Mouse (Mus musculus): ENCODE measurements around the gene Dclk1. TPM values are rescaled to one million over a fixed set of nuclear protein-coding genes. Genes with fewer than 3 reads are reported as not detected.

The Dclk1 gene
- polyA plus RNA-seq, 1 experiment = 70.4 TPM

DNA sequence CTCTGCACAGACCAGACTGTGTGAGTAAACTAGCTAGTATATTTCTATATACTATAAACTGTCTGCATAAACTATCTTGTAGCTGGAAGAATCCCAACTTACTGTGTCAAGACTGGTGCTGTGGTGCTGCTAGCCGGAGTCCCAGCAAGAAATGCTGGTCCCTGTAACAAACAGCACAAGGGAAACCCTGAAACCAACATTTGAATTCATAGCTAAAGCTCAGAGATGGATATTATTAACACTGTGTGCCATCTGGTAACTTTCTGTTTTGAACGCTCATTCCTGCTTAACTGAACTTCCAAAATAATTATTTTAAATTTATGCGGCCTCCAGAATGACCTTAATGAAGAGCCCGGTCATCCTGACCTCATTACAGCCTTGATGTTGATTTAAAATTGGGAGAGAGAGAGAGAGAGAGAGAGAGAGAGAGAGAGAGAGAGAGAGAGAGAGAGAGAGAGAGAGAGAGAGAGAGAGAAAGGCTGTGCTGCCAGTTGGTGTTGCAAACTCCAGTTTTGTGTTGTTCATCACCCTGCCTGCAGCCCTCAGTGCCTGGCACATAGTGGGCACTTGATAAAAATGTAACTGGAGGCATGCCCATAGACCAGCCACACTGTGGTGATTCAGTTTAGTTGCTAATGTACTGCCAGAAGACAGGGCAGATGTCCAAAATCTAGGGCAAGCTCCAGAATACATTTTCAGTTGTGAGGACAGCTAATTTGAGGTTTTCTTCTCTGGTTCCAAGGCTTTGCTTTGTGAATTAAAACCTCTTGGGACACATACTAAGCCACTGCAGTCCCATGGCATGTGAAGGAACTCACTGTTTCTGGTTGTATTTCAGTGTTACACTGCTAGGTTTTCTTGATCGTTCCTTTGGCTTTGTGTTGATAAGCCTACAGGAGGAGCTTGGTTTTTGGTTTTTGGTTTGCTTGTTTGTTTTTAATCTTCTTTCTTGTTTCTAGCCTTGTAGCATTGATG lies 205.6 kb downstream of the Dclk1 start:
- peaks cover 3% of the 10 kb centered on the region for H3K36me3 ChIP-seq (ENCODE audit: control insufficient read depth, insufficient read depth)
- H3K27me3 ChIP-seq (ENCODE audit: control insufficient read depth, insufficient read depth, insufficient read length) = no peaks in the 10 kb centered on the region
- TF ChIP-seq MAX (IDR thresholded peaks at IDR 0.05; ENCODE audit: low read depth) (no peak), POLR2AphosphoS2 (IDR thresholded peaks at IDR 0.05; ENCODE audit: insufficient read length, low read depth) (peak; percentile 16), SRF (IDR thresholded peaks at IDR 0.05; ENCODE audit: control insufficient read depth, insufficient read length, low read depth) (no peak), CEBPB (IDR thresholded peaks at IDR 0.05; ENCODE audit: insufficient read depth, poor library complexity, severe bottlenecking) (no peak), TCF12 (IDR thresholded peaks at IDR 0.05; ENCODE audit: insufficient read depth, poor library complexity, severe bottlenecking) (no peak), E2F4 (IDR thresholded peaks at IDR 0.05; ENCODE audit: insufficient read depth) (no peak)
- H3K4me2 ChIP-seq (ENCODE audit: low read depth) = peak overlapping the region; percentile 49
- H3K79me2 ChIP-seq (ENCODE audit: control insufficient read depth, insufficient read depth) = no peaks in the 10 kb centered on the region
- H3K4me3 ChIP-seq = no peak overlapping the region
- H3ac ChIP-seq (ENCODE audit: control insufficient read depth, insufficient read length) = no peak overlapping the region

DNA sequence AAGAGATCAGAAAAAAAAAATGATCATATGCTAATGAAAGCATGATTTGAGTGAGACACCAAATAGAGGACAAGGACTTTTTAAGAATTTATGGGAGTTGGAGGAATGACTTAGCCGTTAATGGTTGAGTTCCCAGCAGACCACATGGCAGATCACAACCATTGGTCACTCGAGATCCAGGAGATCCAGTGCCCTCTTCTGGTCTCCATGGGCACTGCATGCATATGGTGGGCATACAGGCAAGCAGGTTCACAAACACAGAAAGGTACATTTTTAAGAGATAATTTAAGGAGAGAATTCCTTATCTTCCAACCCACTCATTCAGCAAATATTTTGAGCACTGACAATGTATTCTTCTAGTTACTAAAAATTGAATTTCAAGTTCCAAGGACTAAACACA lies 207.0 kb downstream of the Dclk1 start:
- Histone ChIP-seq H3K27me3 (ENCODE audit: control insufficient read depth, insufficient read depth, insufficient read length) (no peaks in the 10 kb centered on the region), H3K79me2 (ENCODE audit: control insufficient read depth, insufficient read depth) (no peaks in the 10 kb centered on the region), H3K36me3 (ENCODE audit: control insufficient read depth, insufficient read depth) (no peaks in the 10 kb centered on the region), H3K4me3 (no peak overlapping the region), H3ac (ENCODE audit: control insufficient read depth, insufficient read length) (no peak overlapping the region), H3K4me2 (ENCODE audit: low read depth) (no peak overlapping the region)
- no peak for TF ChIP-seq USF1 (IDR thresholded peaks at IDR 0.05; ENCODE audit: low read depth)
- TF ChIP-seq MYOD1 (IDR thresholded peaks at IDR 0.05; ENCODE audit: control insufficient read depth in 1 of 3, insufficient read length in 2 of 3, low read depth in 2 of 3) = no peak
- TF ChIP-seq REST (IDR thresholded peaks at IDR 0.05; ENCODE audit: insufficient read depth, insufficient read length) = no peak
- no peak for TF ChIP-seq TCF3 (IDR thresholded peaks at IDR 0.05; ENCODE audit: insufficient read length, low read depth)
- TF ChIP-seq MAX (IDR thresholded peaks at IDR 0.05; ENCODE audit: low read depth) = no peak
- no peak for TF ChIP-seq CEBPB (IDR thresholded peaks at IDR 0.05; ENCODE audit: insufficient read depth, poor library complexity, severe bottlenecking)
- no peak for TF ChIP-seq POLR2A (IDR thresholded peaks at IDR 0.05; ENCODE audit: insufficient read length, low read depth)
- TF ChIP-seq POLR2AphosphoS2 (IDR thresholded peaks at IDR 0.05; ENCODE audit: insufficient read length, low read depth) = no peak
- TF ChIP-seq E2F4 (IDR thresholded peaks at IDR 0.05; ENCODE audit: insufficient read depth) = no peak
- no peak for TF ChIP-seq MYOG (IDR thresholded peaks at IDR 0.05; ENCODE audit: control insufficient read depth in 1 of 3, insufficient read depth in 1 of 3, insufficient read length in 2 of 3, low read depth in 2 of 3)
- TF ChIP-seq SRF (IDR thresholded peaks at IDR 0.05; ENCODE audit: control insufficient read depth, insufficient read length, low read depth) = no peak
- TF ChIP-seq TCF12 (IDR thresholded peaks at IDR 0.05; ENCODE audit: insufficient read depth, poor library complexity, severe bottlenecking) = no peak

DNA sequence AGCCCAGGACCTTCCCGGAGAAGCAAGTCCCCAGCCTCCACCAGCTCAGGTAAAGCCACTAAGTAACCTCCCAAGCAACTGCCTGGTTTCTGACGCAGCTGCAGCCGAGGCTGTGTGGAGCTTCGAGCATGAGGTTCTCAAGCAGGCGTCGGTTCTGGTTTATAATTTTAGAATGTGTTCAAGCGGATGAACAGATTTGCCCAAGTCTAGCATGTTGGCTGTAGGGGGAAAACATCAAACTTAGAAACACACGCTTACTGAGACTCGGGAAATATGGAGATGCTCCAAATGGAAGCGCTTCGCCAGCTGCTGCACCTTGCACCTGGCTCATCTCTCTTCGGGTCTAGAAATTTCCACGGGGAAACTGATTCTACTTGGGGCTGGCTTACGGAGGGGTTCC lies 208.9 kb downstream of the Dclk1 start:
- no peak for TF ChIP-seq CEBPB (IDR thresholded peaks at IDR 0.05; ENCODE audit: insufficient read depth, poor library complexity, severe bottlenecking)
- TF ChIP-seq SRF (IDR thresholded peaks at IDR 0.05; ENCODE audit: control insufficient read depth, insufficient read length, low read depth) = no peak
- TF ChIP-seq TCF3 (IDR thresholded peaks at IDR 0.05; ENCODE audit: insufficient read length, low read depth) = no peak
- TF ChIP-seq REST (IDR thresholded peaks at IDR 0.05; ENCODE audit: insufficient read depth, insufficient read length) = no peak

DNA sequence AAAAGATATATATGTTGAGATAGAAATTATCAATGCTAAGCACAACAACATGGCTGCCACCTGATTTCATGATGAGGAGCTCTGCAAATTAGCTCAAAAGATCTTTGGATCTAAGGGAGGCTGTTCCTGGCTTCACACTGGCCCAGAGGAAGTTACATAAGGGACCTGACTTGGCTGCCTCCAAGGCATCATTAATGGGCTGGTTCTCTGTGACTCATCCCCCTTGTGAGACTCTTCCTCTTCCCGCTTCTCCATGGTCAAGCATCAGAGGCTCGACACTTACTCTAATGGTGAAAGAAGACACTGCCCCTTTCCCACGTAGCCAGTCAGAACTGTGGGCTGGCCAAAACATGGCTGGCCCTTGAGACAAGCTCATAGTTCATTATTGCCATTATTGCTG lies 209.7 kb downstream of the Dclk1 start:
- no peaks in the 10 kb centered on the region for H3K79me2 ChIP-seq (ENCODE audit: control insufficient read depth, insufficient read depth)
- H3ac ChIP-seq (ENCODE audit: control insufficient read depth, insufficient read length) = no peak overlapping the region
- no peaks in the 10 kb centered on the region for H3K36me3 ChIP-seq (ENCODE audit: control insufficient read depth, insufficient read depth)
- no peaks in the 10 kb centered on the region for H3K27me3 ChIP-seq (ENCODE audit: control insufficient read depth, insufficient read depth, insufficient read length)
- TF ChIP-seq MYOG (IDR thresholded peaks at IDR 0.05; ENCODE audit: control insufficient read depth in 1 of 3, insufficient read depth in 1 of 3, insufficient read length in 2 of 3, low read depth in 2 of 3) (no peak), E2F4 (IDR thresholded peaks at IDR 0.05; ENCODE audit: insufficient read depth) (no peak), CEBPB (IDR thresholded peaks at IDR 0.05; ENCODE audit: insufficient read depth, poor library complexity, severe bottlenecking) (no peak), POLR2A (IDR thresholded peaks at IDR 0.05; ENCODE audit: insufficient read length, low read depth) (no peak), MAX (IDR thresholded peaks at IDR 0.05; ENCODE audit: low read depth) (no peak), REST (IDR thresholded peaks at IDR 0.05; ENCODE audit: insufficient read depth, insufficient read length) (no peak), POLR2AphosphoS2 (IDR thresholded peaks at IDR 0.05; ENCODE audit: insufficient read length, low read depth) (no peak), TCF12 (IDR thresholded peaks at IDR 0.05; ENCODE audit: insufficient read depth, poor library complexity, severe bottlenecking) (no peak)
- no peak overlapping the region for H3K4me3 ChIP-seq
- no peak overlapping the region for H3K4me2 ChIP-seq (ENCODE audit: low read depth)

More for the DNA sequence above, 208.9 kb downstream of the Dclk1 start:
- no peak overlapping the region for H3ac ChIP-seq (ENCODE audit: control insufficient read depth, insufficient read length)
- H3K27me3 ChIP-seq (ENCODE audit: control insufficient read depth, insufficient read depth, insufficient read length) = no peaks in the 10 kb centered on the region
- H3K79me2 ChIP-seq (ENCODE audit: control insufficient read depth, insufficient read depth) = no peaks in the 10 kb centered on the region
- H3K4me2 ChIP-seq (ENCODE audit: low read depth) = no peak overlapping the region
- H3K4me3 ChIP-seq = no peak overlapping the region
- no peaks in the 10 kb centered on the region for H3K36me3 ChIP-seq (ENCODE audit: control insufficient read depth, insufficient read depth)

DNA sequence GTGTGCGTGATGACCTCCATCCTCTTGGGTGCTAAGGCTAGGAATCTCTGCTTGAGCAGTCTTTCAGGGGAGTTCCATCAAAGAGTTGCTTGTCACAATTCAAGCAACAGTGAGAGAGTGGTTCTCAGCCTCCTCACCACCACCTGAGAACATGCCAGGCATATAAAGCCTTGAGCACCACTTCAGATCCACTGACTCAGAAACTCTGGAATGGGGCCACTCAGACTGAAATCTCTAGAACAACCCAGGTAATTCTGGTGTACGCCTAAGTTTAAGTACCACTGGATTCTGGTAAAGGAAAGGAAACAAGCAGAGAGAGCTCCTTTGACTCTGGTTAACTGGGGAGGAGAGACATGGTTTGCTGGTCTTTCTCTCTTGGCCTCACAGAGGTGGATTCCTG lies 210.3 kb downstream of the Dclk1 start:
- no peaks in the 10 kb centered on the region for H3K36me3 ChIP-seq (ENCODE audit: control insufficient read depth, insufficient read depth)
- no peaks in the 10 kb centered on the region for H3K79me2 ChIP-seq (ENCODE audit: control insufficient read depth, insufficient read depth)
- no peaks in the 10 kb centered on the region for H3K27me3 ChIP-seq (ENCODE audit: control insufficient read depth, insufficient read depth, insufficient read length)
- no peak overlapping the region for H3ac ChIP-seq (ENCODE audit: control insufficient read depth, insufficient read length)
- TF ChIP-seq E2F4 (IDR thresholded peaks at IDR 0.05; ENCODE audit: insufficient read depth) = no peak
- TF ChIP-seq TCF3 (IDR thresholded peaks at IDR 0.05; ENCODE audit: insufficient read length, low read depth) = no peak
- TF ChIP-seq MAX (IDR thresholded peaks at IDR 0.05; ENCODE audit: low read depth) = no peak
- no peak for TF ChIP-seq MYOG (IDR thresholded peaks at IDR 0.05; ENCODE audit: control insufficient read depth in 1 of 3, insufficient read depth in 1 of 3, insufficient read length in 2 of 3, low read depth in 2 of 3)
- TF ChIP-seq REST (IDR thresholded peaks at IDR 0.05; ENCODE audit: insufficient read depth, insufficient read length) = no peak
- no peak for TF ChIP-seq SRF (IDR thresholded peaks at IDR 0.05; ENCODE audit: control insufficient read depth, insufficient read length, low read depth)
- TF ChIP-seq MYOD1 (IDR thresholded peaks at IDR 0.05; ENCODE audit: control insufficient read depth in 1 of 3, insufficient read length in 2 of 3, low read depth in 2 of 3) = no peak
- no peak for TF ChIP-seq POLR2AphosphoS2 (IDR thresholded peaks at IDR 0.05; ENCODE audit: insufficient read length, low read depth)
- no peak for TF ChIP-seq TCF12 (IDR thresholded peaks at IDR 0.05; ENCODE audit: insufficient read depth, poor library complexity, severe bottlenecking)
- TF ChIP-seq USF1 (IDR thresholded peaks at IDR 0.05; ENCODE audit: low read depth) = no peak
- TF ChIP-seq CEBPB (IDR thresholded peaks at IDR 0.05; ENCODE audit: insufficient read depth, poor library complexity, severe bottlenecking) = no peak
- TF ChIP-seq POLR2A (IDR thresholded peaks at IDR 0.05; ENCODE audit: insufficient read length, low read depth) = no peak
- H3K4me3 ChIP-seq = no peak overlapping the region
- H3K4me2 ChIP-seq (ENCODE audit: low read depth) = no peak overlapping the region

All from myocyte (in vitro differentiated cells).